Mouse (Mus musculus) thymus, adult 2 months (tissue): ENCODE measurements around the gene Cyren. TPM values are rescaled to one million over a fixed set of nuclear protein-coding genes. Genes with fewer than 3 reads are reported as not detected.

Experiments used
- DNase-seq: peaks from one replicate; pipeline ENCODE4 v3.0.0; 2021
- H3K27ac ChIP-seq: fragments of 200-500 bp; 2 replicates; pipeline ENCODE4 v1.5.1; 2012; ENCODE audit warnings: low read length, control low read depth; ENCODE audit not compliant: control insufficient read depth, insufficient read depth
- H3K27me3 ChIP-seq: fragments of 200-500 bp; 2 replicates; pipeline ENCODE4 v1.6.1; 2012; ENCODE audit warnings: mild to moderate bottlenecking, low read length, moderate library complexity, mixed read lengths; ENCODE audit not compliant: control insufficient read depth, insufficient read depth
- H3K36me3 ChIP-seq: fragments of 200-500 bp; 2 replicates; pipeline ENCODE4 v1.6.1; 2012; ENCODE audit warnings: mild to moderate bottlenecking, low read length, moderate library complexity; ENCODE audit not compliant: control insufficient read depth, insufficient read depth
- H3K4me1 ChIP-seq: fragments of 200-500 bp; replicated peaks from 2 replicates; pipeline ENCODE4 v1.6.1; 2012; ENCODE audit warnings: low read length; ENCODE audit not compliant: control insufficient read depth, insufficient read depth
- H3K4me3 ChIP-seq: fragments of 200-500 bp; 2 replicates; pipeline ENCODE4 v1.5.1; 2012; ENCODE audit warnings: mild to moderate bottlenecking, low read length, control low read depth, moderate library complexity; ENCODE audit not compliant: control insufficient read depth, insufficient read depth
- CTCF ChIP-seq: fragments of 200-500 bp; IDR thresholded peaks from 2 replicates; pipeline ENCODE4 v1.5.1; 2012; ENCODE audit warnings: mild to moderate bottlenecking, control low read depth, low read length, moderate library complexity, borderline replicate concordance; ENCODE audit not compliant: control insufficient read depth, poor library complexity, insufficient read depth; ENCODE audit errors: extremely low read depth
- POLR2A ChIP-seq: fragments of 200-500 bp; IDR thresholded peaks from 2 replicates; pipeline ENCODE4 v1.6.1; 2012; ENCODE audit warnings: mild to moderate bottlenecking, low read length, control low read depth, moderate library complexity; ENCODE audit not compliant: control insufficient read depth, poor library complexity, insufficient read depth; ENCODE audit errors: extremely low read depth
- WGBS: fragments of 180-500 bp; shearing (Covaris S2); methylation state at CpG from one replicate; pipeline ENCODE4 v1.1.7; 2018; 5-methylcytosine and 5-hydroxymethylcytosine counted together
- polyA plus RNA-seq: library from polyadenylated mRNA; depleted of rRNA; stranded (reverse); fragments of >200 nt; gene quantifications from 2 replicates; pipeline ENCODE4 v1.2.3, GENCODE M21; 2012

Gene Cyren
- polyA plus RNA-seq, 1 experiment: 20.1 TPM

GRCm38 (mm10) chr6:34887131-34887850, 9.4 kb upstream of the Cyren start:
- Histone ChIP-seq H3K36me3 (peaks cover 20% of the 10 kb centered on the region), H3K27me3 (no peaks in the 10 kb centered on the region), H3K4me1 (no peaks in the 10 kb centered on the region), H3K4me3 (no peak overlapping the region), H3K27ac (no peak overlapping the region)
- no peak for DNase-seq
- 92% methylated on average over 6 of the region's 6 CpGs for WGBS
- TF ChIP-seq CTCF: no peak
- TF ChIP-seq POLR2A: no peak

GRCm38 (mm10) chr6:34884724-34885123, 6.9 kb upstream of the Cyren start:
- DNase-seq: no peak
- peaks cover 15% of the 10 kb centered on the region for H3K36me3 ChIP-seq
- no peak overlapping the region for H3K27ac ChIP-seq
- 0 out of 2 replicates have a peak, but pooled peaks cover 2% of the 10 kb centered on the region for H3K4me1 ChIP-seq
- 95% methylated on average over 7 of the region's 7 CpGs for WGBS
- TF ChIP-seq POLR2A: no peak
- TF ChIP-seq CTCF: no peak
- no peak overlapping the region for H3K4me3 ChIP-seq
- H3K27me3 ChIP-seq: no peaks in the 10 kb centered on the region

GRCm38 (mm10) chr6:34879911-34880475, 2.1 kb upstream of the Cyren start:
- peak; percentile 66 for DNase-seq
- Histone ChIP-seq H3K4me1 (peaks cover 28% of the 10 kb centered on the region), H3K4me3 (no peak overlapping the region), H3K27me3 (no peaks in the 10 kb centered on the region), H3K36me3 (no peaks in the 10 kb centered on the region; the same call in 1 of the 2 replicates), H3K27ac (no peak overlapping the region)
- WGBS: 58% methylated on average over 6 of the region's 6 CpGs
- TF ChIP-seq CTCF: no peak
- TF ChIP-seq POLR2A: no peak

GRCm38 (mm10) chr6:34879101-34879740, 1.4 kb upstream of the Cyren start:
- WGBS: 95% methylated on average over 16 of the region's 16 CpGs
- Histone ChIP-seq H3K4me1 (peaks cover 36% of the 10 kb centered on the region), H3K4me3 (no peak overlapping the region), H3K27ac (no peak overlapping the region), H3K36me3 (no peaks in the 10 kb centered on the region; the same call in 1 of the 2 replicates), H3K27me3 (no peaks in the 10 kb centered on the region)
- TF ChIP-seq POLR2A (no peak), CTCF (no peak)
- DNase-seq: no peak

- H3K27ac ChIP-seq: no peak overlapping the region
- H3K4me3 ChIP-seq: no peak overlapping the region
- peaks cover 38% of the 10 kb centered on the region for H3K4me1 ChIP-seq
- H3K36me3 ChIP-seq: no peaks in the 10 kb centered on the region
- no peak for TF ChIP-seq CTCF
- TF ChIP-seq POLR2A: no peak
- no peak for DNase-seq
- 50% methylated on average over 2 of the region's 2 CpGs for WGBS
- H3K27me3 ChIP-seq: no peaks in the 10 kb centered on the region
These were observed 1.1 kb downstream of the Cyren start for GRCm38 (mm10) chr6:34876835-34877156.

GRCm38 (mm10) chr6:34875966-34876834, 1.7 kb downstream of the Cyren start:
- H3K27ac ChIP-seq: peak overlapping the region; percentile 85
- H3K4me1 ChIP-seq: peaks cover 38% of the 10 kb centered on the region
- DNase-seq: peak; percentile 34
- WGBS: 60% methylated on average over 12 of the region's 12 CpGs
- no peaks in the 10 kb centered on the region for H3K36me3 ChIP-seq
- no peak for TF ChIP-seq POLR2A
- TF ChIP-seq CTCF: no peak
- no peak overlapping the region for H3K4me3 ChIP-seq
- no peaks in the 10 kb centered on the region for H3K27me3 ChIP-seq
